Mouse (Mus musculus): ENCODE data around the gene Robo1.

Gene Robo1

GRCm38 (mm10) chr16:73004601-73005000 is 696.5 kb downstream of the Robo1 start:
- no peak for DNase-seq (ENCODE audit: low spot score)

GRCm38 (mm10) chr16:73005831-73006230 is 697.7 kb downstream of the Robo1 start:
- no peak for DNase-seq (ENCODE audit: low spot score)

DNA sequence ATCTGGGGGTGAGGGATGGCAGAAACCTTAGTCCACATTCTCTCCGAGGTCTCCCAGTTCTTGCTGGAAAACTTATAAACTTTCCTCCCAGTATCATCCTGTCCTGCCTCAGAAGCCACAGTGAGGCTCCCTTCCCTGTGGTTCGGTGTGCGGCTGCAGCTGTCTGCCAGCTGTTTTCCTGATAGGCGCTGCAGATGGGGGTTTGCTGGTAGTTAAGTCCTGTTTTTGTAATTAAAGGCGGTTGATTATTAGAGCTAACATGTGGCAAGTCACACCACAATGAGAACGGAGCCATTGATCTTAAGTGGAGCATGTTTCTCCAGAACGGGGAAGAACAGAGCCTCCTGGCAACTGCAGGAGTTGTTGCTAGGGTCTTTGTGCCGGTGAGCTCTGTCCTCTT is 699.3 kb downstream of the Robo1 start:
- no peak for DNase-seq (ENCODE audit: low spot score)

DNA sequence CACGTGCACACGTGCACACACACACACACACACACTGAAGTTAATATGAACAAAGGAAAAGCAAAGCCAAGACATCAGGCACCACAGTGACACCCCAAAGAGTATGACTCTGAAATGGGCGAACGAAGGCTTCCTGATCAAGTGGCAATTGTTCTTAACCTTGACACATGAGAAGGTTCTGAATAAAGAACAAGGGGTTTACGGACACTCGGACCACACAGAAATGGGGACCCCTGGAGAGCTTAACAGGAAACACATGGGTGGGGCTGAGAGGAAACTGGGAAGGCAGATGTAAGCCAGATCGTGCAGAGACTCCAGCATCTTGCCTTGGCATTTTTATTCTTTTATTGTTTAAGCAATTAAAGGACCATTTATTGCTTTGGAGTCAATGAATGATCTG is 703.2 kb downstream of the Robo1 start:
- no peak for DNase-seq (ENCODE audit: low spot score)

GRCm38 (mm10) chr16:73012926-73013325 is 704.8 kb downstream of the Robo1 start:
- no peak for DNase-seq (ENCODE audit: low spot score)

DNA sequence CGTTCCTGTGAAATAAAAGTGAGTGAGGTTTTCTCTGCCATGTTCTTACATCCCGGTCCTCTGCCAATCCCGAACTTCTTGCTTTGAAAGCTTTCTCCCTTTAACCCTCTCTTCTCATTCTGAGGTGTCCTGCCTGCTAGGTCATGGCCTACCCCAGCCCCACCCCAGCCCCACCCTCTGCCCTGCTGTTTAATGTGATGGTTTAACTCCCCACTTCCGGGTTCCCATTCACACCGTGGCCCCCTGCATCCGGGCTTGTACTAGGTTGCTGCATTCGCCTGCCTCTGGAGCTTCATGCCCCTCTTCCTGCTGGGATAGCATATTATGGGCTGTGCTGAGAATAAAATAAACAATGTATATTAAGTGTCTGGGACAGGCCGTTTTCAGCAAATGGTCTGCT is 706.4 kb downstream of the Robo1 start:
- DNase-seq (ENCODE audit: low spot score), result no peak

DNA sequence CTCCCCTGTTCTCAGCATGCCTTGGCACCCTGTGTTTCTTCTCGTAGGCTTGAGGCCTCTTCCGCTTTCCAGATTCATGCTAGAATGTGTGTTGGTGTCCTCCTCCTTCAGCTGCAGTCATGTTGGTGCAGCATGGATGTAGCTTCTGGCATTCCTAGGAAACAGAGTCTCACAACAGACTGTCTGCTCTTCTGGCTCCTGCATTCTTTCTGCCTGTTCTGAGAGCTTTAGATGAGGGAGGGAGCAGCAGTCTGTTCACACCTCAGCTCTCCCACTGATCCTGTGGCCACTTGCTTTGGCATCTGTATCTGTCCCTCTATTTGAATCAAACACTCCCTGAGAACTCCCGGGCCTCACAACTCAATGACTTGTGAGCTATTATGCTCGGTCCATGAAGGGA is 707.9 kb downstream of the Robo1 start:
- DNase-seq (ENCODE audit: low spot score), result no peak

- DNase-seq (ENCODE audit: low spot score), result no peak
These were observed 708.7 kb downstream of the Robo1 start for GRCm38 (mm10) chr16:73016801-73017200.

- DNase-seq (ENCODE audit: low spot score), result no peak
These were observed 716.2 kb downstream of the Robo1 start for GRCm38 (mm10) chr16:73024326-73024725.

DNA sequence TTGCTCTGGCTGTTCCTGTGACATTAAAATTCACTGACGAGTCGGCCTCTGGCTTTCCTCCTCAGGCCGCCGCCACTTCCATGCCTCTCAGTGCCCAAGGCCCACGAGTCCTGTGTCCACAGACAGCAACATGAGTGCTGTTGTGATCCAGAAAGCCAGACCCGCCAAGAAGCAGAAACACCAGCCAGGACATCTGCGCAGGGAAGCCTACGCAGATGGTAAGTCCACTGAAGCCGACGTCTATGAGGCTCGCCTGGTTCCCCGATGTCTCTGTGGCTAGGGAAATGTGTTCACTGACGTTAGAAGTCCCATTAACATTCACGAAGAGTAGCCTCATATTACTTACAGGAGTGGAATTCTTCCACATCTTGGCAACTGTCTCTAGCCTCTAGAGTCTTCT is 719.6 kb downstream of the Robo1 start:
- no peak for DNase-seq (ENCODE audit: low spot score)

DNA sequence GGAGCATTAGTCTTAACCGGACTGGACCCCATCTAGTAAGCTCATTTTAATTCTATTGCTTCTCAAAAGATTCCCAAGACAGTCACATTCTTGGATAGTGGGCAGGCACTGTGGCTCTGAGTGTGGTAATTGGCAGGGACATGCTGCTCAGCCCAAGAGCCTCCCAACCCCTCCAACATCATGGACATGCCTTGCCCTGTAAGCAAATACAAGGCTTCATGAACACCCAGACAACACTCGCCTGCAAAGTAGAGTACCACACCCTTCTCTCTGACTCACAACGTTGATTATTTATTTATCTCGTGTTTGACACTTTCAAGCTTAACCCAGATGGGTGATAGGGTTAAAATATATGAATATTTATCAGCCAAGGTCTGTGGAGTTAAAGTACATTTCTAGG is 722.9 kb downstream of the Robo1 start:
- no peak for DNase-seq (ENCODE audit: low spot score)

GRCm38 (mm10) chr16:73035210-73035985 is 727.3 kb downstream of the Robo1 start:
- DNase-seq (ENCODE audit: low spot score), result no peak

DNA sequence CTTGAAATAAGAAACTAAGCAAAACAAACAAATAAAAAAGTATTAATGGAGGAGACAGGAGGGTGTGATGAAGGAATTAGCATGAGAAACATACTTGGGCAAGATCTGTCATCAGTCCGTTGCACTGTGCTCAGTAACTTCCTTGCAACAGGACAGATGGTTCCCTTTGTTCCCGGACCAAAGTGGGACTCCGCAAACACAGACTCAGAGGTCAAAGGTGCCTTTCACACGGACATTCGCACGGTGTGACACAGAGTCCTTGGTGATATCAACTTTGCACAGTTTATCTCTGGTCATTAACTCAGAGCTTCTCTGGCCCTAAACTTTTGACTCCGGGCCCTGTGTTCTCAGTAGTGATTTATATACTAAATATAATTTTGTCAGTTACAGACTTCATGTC is 730.4 kb downstream of the Robo1 start:
- DNase-seq (ENCODE audit: low spot score), result no peak

GRCm38 (mm10) chr16:73062461-73062860 is 754.4 kb downstream of the Robo1 start:
- DNase-seq (ENCODE audit: low spot score), result no peak

GRCm38 (mm10) chr16:73067782-73068181 is 759.7 kb downstream of the Robo1 start:
- no peak for DNase-seq (ENCODE audit: low spot score)

DNA sequence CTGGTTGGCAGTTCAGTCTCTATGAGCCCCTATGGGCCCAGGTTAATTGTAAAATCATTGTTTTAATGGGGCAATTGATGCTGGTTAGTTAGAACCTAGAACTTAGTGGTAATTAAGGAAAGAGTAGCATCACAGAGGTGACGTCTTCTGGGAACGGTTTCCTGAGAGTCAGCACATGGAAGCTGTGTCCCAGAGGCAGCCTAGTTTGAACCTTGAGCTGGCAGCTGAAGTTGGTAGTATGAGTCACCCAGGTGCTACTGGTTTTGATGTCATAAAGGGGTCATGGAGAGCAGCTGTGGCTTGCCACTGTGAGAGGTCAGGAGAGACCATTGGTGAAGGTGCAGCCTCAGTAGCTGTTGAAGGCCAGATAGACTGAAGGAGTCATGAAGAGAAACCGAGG is 763.9 kb downstream of the Robo1 start:
- no peak for DNase-seq (ENCODE audit: low spot score)

DNA sequence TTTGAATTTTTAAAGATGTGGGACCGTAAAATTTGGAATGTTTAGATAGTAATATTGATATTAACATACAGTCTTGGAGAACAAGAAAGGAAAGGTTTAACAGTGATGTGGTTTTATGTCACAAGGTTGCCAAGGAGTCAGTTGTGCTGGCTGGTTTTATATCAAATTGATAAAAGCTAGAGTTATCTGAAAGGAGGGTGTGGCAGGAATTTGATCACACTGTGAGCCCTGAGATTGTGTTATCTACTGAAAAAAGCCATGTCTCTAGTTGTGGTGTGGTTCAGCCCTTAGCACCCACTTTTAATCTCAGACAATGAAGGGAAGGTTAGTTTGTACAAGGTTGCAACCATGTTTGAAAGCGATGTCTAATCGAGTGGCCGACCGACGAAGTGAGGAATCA is 764.8 kb downstream of the Robo1 start:
- DNase-seq (ENCODE audit: low spot score), result no peak

GRCm38 (mm10) chr16:73082420-73082819 is 774.3 kb downstream of the Robo1 start:
- DNase-seq (ENCODE audit: low spot score), result no peak

DNA sequence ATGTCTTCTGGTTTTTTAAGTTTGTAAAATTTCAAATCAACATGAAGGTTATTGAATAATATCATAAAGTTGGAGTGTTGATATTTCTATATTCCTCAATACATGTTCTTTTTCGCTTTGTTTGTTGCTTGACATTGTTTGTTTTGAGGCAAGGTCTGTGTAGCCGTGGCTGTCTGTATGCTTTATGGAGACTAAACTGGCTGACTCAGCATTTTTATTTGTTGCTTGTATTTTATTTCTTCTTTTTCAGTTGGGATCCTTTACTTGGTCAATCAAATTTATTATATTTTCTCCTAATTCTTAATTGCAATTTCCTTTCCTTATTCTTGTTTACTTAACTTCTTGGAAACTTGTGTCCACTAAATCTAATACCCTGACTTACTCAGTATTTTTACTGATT is 775.0 kb downstream of the Robo1 start:
- no peak for DNase-seq (ENCODE audit: low spot score)
